Mouse (Mus musculus) gastrocnemius, adult 8-10 months (tissue): ENCODE data around the gene Rnf169. TPM values are rescaled to one million over a fixed set of nuclear protein-coding genes. Genes with fewer than 3 reads are reported as not detected.
A peak's percentile ranks its signal among the peaks of the same experiment; 100 is the strongest.

Experiments
- DNase-seq, 2 experiments: peaks; one replicate each; pipeline ENCODE4 v3.0.0; 2022; ENCODE audit warnings: low spot score in 2 of 2
- total RNA-seq, 4 experiments: library from RNA; stranded (reverse); gene quantifications; 2 replicates each; pipeline ENCODE4 v1.2.4; 2022

The Rnf169 gene
- total RNA-seq, 4 experiments from 2014 or later: 5.3 to 6.3 (median 5.5) TPM

DNA sequence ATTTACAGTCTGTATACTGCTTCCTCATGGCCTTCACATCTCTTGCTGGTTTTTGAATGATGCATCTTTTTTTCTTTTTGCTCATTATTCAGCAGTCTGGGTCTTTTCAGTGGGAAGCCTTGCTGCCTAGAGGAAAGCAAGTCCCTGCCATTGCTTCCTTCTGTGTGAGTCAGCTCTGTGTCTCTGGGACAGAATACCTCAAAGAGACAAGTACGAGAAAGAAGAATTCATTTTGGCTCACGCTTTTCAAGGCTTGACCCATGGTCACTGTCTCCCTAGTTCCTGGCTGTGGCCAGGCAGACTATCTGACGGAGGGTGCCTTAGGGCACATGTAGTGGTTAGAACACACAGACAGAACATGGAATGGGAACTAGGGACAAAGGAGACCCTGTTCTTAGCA, 86.3 kb downstream of the Rnf169 start:
- DNase-seq: no peak

DNA sequence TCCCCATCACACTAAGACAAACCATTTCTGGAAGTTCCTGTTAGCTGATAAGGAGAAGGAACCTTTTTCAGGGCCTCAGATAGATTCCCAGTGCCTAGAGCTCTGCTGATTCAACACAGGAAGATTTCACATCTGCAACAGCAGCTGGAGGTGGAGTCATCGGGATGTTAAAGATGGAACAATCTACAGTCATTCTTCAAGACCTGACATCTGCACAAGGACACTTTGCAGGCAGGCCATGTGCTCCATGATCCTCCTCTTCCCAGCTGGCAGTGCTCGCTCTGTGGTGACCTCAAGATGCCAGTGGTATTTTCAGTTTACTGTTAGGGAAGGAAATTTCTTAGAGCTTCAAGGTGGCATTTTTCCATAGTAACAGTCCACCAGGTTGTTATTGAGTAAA, 87.9 kb downstream of the Rnf169 start:
- DNase-seq: no peak

DNA sequence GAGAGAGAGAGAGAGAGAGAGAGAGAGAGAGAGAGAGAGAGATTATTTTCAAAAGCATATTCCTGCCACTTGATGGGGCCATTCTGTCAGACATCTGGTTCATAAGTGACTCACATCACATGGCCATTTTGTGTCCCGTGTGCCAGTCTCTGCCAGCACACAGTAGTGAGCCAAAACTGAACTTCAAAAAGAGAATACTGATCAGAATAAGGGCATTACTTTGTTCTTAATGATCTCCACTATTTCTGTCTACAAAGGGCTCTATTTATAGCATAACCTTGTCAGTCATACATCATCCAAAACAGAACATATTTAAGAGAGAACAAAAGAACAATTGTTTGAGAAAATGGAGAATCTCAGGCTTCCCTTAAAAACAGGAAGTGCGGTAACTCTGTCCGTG, 88.8 kb downstream of the Rnf169 start:
- DNase-seq: no peak

DNA sequence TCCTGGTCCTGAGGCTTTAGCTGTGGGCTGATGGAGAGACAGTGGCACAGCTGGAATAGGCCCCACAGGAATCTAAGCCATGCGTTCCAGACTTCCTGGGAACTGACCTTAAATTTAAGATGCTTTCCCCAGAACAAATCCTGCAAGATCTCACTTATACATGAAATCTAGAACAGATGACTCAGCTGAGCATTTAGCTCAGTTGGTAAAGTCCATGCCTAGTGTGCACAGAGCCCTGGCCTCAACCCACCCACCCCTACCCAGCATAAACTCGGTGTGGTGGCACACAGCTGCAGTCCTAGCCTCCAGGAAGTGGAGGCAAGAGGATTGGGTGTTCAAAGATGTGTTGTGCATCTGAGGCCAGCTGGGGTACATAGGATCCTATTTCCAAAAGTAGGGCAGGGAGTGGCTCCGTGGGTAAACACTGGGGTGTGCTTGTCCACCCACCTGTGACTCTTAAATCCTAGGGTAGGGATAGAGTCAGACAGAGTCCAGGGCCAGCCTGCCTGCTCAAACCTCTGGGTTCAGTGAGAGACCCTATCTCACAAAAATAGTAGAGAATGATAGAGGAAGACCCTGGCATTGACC, 90.0 kb downstream of the Rnf169 start:
- DNase-seq: no peak

DNA sequence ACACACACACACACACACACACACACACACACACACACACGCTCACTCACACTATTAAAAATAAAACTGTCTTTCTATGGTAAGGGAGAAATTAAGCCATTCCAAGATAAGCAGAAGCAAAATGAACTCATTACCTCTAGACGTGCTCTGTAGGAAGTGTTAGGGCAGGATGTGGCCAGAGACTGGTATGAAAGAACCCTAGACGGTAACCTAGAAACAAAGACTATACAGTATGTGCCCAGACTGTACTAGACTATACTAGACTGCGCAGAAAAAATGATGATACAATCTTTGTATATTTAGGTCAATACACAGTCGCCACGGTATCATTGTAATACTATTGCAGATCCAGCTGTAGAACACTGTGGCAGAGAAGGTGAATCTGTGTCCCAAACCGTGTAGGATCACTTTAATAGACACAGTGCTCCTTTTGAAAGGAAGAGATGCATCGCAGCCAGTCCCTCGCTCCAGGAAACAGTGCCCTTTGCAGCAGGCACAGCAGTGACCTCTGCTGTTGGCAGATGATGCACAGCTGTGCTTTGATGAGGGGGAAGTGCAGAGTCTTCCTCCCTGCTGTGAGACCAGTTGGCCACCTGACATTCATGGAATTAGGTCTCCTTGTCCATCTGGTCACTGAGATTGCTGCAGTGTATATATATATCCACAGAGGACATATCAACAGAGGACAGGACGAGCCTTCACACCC, 90.9 kb downstream of the Rnf169 start:
- DNase-seq: no peak

DNA sequence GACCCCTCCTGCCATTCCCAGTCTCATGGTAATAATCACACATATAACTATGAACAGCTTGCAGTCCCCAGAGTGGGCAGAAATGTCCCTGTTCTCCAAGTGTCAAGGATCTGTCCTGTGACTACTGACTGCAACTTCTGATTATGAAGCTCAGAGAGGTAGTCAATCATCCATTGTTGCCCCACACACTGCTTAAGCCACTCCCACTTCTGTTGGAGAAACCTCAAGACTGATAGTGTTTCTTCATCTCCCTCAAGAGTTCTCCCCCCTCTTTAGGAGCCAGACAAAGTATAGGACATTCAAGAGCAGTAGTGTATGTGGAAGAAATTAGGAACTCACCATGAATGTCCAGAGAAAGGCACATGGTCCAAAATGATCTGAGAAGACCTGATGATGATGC, 92.5 kb downstream of the Rnf169 start:
- DNase-seq: no peak

DNA sequence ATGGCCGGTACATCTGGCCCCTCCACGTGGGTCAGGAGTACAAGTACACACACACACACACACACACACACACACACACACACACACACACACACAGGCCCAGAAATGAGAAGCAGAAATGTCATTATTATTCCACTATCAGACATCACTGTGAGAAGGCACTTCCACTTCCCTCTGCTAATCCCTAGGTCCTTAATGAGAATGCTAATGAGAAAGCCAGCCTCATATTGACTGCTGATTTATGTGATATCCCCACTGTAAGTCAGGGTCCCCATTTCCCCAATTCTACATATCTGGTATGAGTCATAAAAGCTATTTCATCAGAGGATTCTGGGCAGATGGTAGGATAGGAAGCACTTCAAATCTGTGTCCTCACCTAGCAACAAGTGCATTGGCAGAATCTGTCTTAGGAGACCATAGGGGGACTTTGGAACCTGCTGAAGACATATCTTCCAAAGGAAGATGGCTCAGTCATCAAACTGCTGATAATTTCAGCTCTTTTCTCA, 93.0 kb downstream of the Rnf169 start:
- no peak for DNase-seq

DNA sequence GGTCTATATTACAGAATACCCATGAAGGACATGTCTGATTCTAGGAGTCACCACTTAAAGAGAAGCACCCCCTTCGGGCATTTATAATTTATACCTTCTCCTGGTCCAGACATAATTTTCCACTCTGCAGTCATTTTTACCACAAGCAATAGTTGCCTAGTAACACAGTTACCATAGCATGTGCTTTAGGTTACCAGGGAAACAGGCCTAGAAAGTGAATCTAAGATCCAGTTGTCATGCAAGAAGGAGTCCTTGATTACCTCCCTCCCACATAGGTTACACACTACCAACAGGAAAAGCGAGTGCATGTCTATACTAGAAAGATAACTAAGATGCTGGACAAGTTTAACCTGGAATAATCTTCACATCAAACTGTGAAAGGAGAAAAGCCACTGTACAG, 102.0 kb downstream of the Rnf169 start:
- DNase-seq: no peak

DNA sequence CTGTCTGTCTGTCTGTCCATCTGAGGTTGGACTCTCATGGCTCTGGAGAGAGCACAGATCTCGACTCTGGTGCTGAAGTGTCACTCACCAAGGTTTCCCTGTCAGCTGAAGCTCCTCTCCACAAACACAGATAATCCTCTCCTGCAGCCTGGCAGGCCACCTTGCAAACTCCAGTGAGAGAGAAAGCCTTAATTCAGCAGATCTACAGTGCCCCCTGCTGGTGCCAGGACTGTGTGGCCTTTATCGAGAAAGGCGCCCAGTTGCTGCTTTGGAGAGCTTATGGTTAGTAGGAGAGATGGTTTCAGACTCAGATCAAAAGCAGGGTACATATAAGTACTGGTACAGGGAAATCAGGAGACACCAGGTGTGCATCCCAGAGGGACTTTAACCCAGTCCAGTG, 103.9 kb downstream of the Rnf169 start:
- DNase-seq: peak; percentile 64 to 66

DNA sequence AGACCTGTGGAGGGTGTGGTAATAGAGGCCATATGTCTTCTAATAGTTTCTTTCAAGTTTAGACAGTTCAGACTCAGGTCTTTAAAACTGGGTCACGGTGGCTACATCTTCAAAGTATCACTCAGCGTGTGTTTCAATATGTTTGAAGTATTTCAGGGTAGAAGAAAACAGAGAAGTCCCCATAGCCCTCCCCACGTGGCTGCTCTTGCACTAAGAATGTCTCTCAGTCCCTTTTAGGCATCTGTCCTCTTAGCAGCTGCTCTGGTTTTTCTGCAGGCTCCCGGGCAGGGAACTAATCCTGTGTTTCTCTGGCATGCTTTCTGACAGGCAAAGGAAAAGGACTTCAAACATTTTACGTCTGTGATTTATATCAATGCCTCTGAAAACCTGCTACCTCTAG, 104.4 kb downstream of the Rnf169 start:
- no peak for DNase-seq

DNA sequence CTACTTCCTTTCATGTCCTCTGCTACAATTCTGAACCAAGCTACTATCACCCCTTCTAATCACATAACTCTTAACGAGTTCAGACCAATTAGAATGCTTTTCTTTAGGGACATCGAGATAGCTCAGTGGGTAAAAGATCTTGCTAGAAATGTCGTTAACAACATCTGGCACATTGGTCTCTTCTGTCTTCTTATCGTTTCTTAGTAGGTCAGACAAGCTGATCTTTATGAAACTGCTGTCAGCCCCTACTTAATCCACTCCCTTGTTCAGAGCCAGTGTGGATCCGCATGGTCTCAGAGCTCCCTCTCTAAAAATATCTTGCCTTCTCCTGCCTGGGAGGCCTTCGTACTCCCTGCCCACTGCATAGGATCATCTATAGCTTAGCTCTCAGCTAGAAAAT, 106.3 kb downstream of the Rnf169 start:
- no peak for DNase-seq

Other genes starting within 250 kb of the Rnf169 start
- not detected for gene Olfr521, start 216.9 kb downstream of the Rnf169 start, total RNA-seq
- gene Neu3, start 152.0 kb downstream of the Rnf169 start, total RNA-seq: 1 to 10 TPM; 2.7 to 3.5 (median 2.9) TPM
- under 1 TPM; 0.31 to 0.80 (median 0.74) TPM for gene Xrra1, start 121.3 kb downstream of the Rnf169 start, total RNA-seq
- 100 to 1,000 TPM in 2 of 4 experiments, 10 to 100 TPM in 2; 80.9 to 103 (median 97.5) TPM for gene Spcs2, start 117.0 kb downstream of the Rnf169 start, total RNA-seq
- 1 to 10 TPM; 1.0 to 1.5 (median 1.2) TPM for gene Chrdl2, start 25.7 kb upstream of the Rnf169 start, total RNA-seq
- 1 to 10 TPM; 4.2 to 6.6 (median 5.0) TPM for gene Pold3, start 141.1 kb upstream of the Rnf169 start, total RNA-seq
- 1 to 10 TPM; 4.1 to 5.6 (median 4.5) TPM for gene Lipt2, start 178.8 kb upstream of the Rnf169 start, total RNA-seq
- 1 to 10 TPM in 1 of 4 experiments, under 1 TPM in 2, not detected in 1; 0.29 to 1.0 (median 0.89) TPM for gene Kcne3, start 196.1 kb upstream of the Rnf169 start, total RNA-seq
- gene Pgm2l1, start 246.9 kb upstream of the Rnf169 start, total RNA-seq: 10 to 100 TPM; 22.7 to 24.6 (median 24.0) TPM